Mouse (Mus musculus): ENCODE data around the gene Grifin. TPM values are rescaled to one million over a fixed set of nuclear protein-coding genes. Genes with fewer than 3 reads are reported as not detected.

Grifin gene
- polyA plus RNA-seq, 1 experiment from 2014 or later = 0.31 TPM

DNA sequence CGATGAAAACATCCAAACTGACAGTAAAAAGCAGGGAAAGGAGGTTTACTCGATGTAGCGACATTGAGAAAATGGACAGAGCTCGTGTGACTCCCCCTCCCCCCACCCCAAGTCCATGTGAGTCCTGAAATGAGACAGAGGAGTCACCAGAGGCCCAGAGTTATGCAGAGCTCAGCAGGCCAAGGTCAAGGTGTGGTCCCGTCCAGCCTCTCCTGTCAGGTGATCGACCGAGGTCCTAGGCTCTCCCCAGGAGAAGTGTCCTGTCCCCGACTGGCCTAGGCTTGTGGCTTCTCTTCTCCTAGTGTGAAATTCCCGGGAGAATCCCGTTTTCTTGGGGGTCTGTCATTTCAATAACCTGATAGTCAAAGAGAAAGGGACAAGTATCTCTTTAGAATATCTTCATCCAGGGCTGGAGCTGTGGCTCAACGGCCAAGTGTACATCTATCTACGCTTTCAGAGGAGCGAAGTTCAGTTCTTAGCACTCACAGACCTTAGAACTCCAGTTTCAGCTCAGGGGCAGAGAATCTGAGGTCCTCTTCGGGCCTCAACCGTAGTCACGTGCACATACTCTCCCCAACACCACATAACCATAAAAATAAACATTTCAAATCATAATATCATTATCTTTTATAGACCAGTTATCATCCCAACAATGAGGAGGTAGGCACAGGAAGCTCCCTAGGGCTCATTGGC, 24.4 kb upstream of the Grifin start:
- no peak overlapping the region for H3K9ac ChIP-seq
- H3K9me3 ChIP-seq (replicated peaks) = no peaks in the 10 kb centered on the region
- H3K36me3 ChIP-seq = no peaks in the 10 kb centered on the region
- ATAC-seq (ENCODE audit: insufficient number of reproducible peaks, low FRiP score) = no peak
- no peak overlapping the region for H3K27ac ChIP-seq (ENCODE audit: poor library complexity, severe bottlenecking)
- no peak overlapping the region for H3K4me3 ChIP-seq
- H3K27me3 ChIP-seq (replicated peaks) = peaks cover 3% of the 10 kb centered on the region; the same call in 1 of the 2 replicates
- H3K4me1 ChIP-seq (replicated peaks) = no peaks in the 10 kb centered on the region
- H3K4me2 ChIP-seq = no peak overlapping the region
- 81% methylated on average over 16 of the region's 16 CpGs for WGBS

DNA sequence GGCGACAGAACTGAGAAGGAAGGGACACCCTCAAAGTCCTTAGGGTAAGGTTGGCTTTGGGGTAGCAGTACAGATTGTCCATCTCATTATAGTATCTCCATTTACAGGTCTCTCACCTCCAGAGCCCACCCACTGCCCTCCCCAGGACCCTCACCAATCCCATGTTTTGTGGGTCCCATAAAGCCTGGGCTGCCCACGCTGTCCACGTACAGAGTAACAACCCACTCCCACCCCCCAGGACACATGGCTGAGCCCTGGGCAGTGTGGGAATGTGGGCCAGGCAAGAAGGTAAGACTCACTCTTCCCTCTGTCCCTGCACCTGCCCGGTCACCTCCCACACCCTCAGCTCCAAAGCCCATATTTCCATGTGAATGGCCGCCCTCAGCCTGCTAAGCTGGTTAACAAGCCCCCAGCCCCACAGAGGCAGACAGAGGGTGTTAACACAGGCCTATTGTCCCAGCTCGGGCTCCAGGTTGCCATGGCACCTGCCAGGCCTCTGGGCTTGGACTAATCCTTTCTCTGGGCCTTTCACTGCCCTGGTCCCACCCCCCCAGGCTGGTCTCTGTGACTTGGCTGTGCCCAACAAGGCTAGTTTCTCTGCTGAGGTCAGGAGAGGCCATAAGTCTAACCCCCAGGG, 19.0 kb upstream of the Grifin start:
- WGBS = 46% methylated on average over 6 of the region's 6 CpGs
- peaks cover 11% of the 10 kb centered on the region for H3K4me1 ChIP-seq (replicated peaks)

DNA sequence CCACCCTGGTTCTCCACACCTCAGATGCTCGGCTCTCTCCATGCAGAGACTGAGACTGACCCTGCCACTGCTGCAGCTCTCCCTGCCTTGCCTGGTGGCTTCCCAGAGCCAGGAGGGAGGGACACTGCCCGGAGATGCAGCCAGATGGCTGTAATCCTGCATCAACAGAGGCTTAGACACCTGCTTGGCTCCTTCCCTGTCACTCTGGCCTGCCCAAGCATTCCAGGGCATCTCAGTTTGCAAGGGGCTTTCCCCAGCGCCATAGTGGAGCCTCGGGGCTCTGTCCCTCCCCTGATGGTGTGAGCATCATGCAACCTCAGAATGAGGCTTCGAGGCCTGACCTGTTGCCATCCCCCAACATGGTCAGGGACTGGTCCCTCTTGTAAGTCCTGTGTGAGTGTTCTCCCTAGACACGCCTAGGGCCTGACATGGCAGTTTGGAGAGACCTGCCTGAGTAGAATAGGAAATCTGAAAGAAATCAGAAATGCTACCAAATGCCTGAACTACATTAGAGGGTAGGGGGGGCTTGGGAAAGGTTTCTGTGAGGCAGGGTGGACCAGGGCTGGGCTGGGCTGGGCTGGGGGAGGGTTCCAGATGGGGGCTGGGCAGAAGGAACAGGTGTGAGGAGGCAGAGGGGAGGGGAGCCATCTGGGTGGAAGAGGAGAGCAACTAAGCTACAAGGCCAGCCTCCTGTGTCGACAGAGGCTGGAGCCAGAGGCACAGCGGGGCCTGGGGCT, 18.3 kb upstream of the Grifin start:
- Histone ChIP-seq H3K27ac (ENCODE audit: poor library complexity, severe bottlenecking) (no peak overlapping the region), H3K4me1 (replicated peaks) (peaks cover 12% of the 10 kb centered on the region), H3K9me3 (replicated peaks) (no peaks in the 10 kb centered on the region), H3K36me3 (no peaks in the 10 kb centered on the region), H3K9ac (no peak overlapping the region), H3K4me2 (no peak overlapping the region), H3K27me3 (replicated peaks) (peaks cover 33% of the 10 kb centered on the region), H3K4me3 (no peak overlapping the region)
- WGBS = 38% methylated on average over 8 of the region's 8 CpGs
- ATAC-seq (ENCODE audit: insufficient number of reproducible peaks, low FRiP score) = no peak

More for the DNA sequence above, 19.0 kb upstream of the Grifin start:
- H3K27ac ChIP-seq (ENCODE audit: poor library complexity, severe bottlenecking) = no peak overlapping the region
- no peak for ATAC-seq (ENCODE audit: insufficient number of reproducible peaks, low FRiP score)
- peaks cover 33% of the 10 kb centered on the region for H3K27me3 ChIP-seq (replicated peaks)
- no peaks in the 10 kb centered on the region for H3K36me3 ChIP-seq
- no peak overlapping the region for H3K4me2 ChIP-seq
- H3K4me3 ChIP-seq = no peak overlapping the region
- no peak overlapping the region for H3K9ac ChIP-seq
- no peaks in the 10 kb centered on the region for H3K9me3 ChIP-seq (replicated peaks)

DNA sequence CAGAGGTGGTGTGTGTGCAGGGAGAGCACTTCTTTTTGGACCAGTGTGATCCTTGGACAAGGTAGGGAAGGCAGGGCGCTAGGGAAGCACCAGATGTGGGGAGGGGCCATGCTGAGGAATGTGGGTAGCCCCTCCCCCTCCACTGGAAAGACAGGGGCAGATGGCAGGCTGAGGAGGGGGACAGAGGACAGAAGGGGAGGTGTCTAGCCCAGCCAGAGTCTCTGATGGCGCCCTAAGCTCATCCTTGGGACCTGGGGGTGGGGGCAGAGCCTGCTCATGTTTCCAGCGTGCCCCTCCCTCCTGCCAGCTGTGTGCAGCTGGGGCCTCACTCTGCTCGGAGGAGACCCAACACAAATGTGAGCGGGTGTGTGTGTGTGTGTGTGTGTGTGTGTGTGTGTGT, 16.7 kb upstream of the Grifin start:
- no peak for ATAC-seq (ENCODE audit: insufficient number of reproducible peaks, low FRiP score)
- no peak overlapping the region for H3K4me3 ChIP-seq
- peaks cover 12% of the 10 kb centered on the region for H3K4me1 ChIP-seq (replicated peaks)
- 14% methylated on average over 5 of the region's 5 CpGs for WGBS
- no peaks in the 10 kb centered on the region for H3K36me3 ChIP-seq
- H3K4me2 ChIP-seq = no peak overlapping the region
- no peaks in the 10 kb centered on the region for H3K9me3 ChIP-seq (replicated peaks)
- no peak overlapping the region for H3K9ac ChIP-seq
- H3K27ac ChIP-seq (ENCODE audit: poor library complexity, severe bottlenecking) = no peak overlapping the region
- H3K27me3 ChIP-seq (replicated peaks) = peaks cover 33% of the 10 kb centered on the region

DNA sequence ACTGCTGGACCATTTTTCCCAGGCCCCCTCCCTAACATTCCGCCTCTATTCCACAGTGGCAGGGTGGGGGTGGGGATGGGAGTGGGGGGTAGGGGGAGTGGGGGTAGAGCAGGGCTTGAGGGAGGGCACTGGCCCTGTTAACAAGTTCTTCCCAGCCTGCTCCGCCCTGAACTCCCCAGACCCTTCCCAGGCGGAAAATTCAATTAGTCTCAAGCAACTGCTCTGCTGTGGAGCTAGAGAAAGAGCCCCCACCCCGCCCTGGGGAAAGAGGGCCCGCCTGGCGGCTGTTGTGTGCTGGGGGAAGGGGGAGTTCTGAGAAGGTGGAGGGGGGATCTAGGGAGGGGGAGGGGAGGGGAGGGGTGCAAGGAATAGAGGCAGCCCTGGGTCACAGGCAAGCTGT, 14.9 kb upstream of the Grifin start:
- no peak for ATAC-seq (ENCODE audit: insufficient number of reproducible peaks, low FRiP score)
- no peak overlapping the region for H3K9ac ChIP-seq
- no peak overlapping the region for H3K27ac ChIP-seq (ENCODE audit: poor library complexity, severe bottlenecking)
- H3K9me3 ChIP-seq (replicated peaks) = no peaks in the 10 kb centered on the region
- H3K4me2 ChIP-seq = no peak overlapping the region
- 22% methylated on average over 6 of the region's 6 CpGs for WGBS
- H3K4me3 ChIP-seq = no peak overlapping the region
- H3K4me1 ChIP-seq (replicated peaks) = peaks cover 19% of the 10 kb centered on the region
- H3K27me3 ChIP-seq (replicated peaks) = peaks cover 33% of the 10 kb centered on the region
- no peaks in the 10 kb centered on the region for H3K36me3 ChIP-seq

DNA sequence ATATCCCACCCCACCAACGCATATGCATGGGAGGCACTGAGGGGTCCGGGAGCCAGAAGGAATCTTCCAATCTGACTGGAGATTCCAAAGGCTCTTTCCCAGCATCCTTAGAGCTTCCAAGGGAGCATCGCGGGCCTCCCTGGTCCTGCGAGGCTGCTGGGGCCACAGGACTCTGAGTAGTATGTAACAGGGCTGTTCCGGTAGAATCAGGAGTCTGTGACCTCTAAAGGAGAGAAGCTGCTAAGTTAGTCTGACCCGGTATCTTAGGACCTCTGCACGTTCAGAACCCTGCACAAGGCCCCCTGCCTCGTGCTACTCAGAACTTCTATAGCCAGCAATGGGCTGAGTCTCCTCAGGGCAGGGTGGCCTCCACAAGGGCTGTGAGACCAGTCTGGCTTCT, 14.3 kb upstream of the Grifin start:
- H3K9me3 ChIP-seq (replicated peaks) = no peaks in the 10 kb centered on the region
- no peak overlapping the region for H3K27ac ChIP-seq (ENCODE audit: poor library complexity, severe bottlenecking)
- ATAC-seq (ENCODE audit: insufficient number of reproducible peaks, low FRiP score) = no peak
- no peak overlapping the region for H3K4me3 ChIP-seq
- peaks cover 19% of the 10 kb centered on the region for H3K4me1 ChIP-seq (replicated peaks)
- peaks cover 33% of the 10 kb centered on the region for H3K27me3 ChIP-seq (replicated peaks)
- 47% methylated on average over 9 of the region's 9 CpGs for WGBS
- H3K4me2 ChIP-seq = no peak overlapping the region
- no peak overlapping the region for H3K9ac ChIP-seq
- no peaks in the 10 kb centered on the region for H3K36me3 ChIP-seq

DNA sequence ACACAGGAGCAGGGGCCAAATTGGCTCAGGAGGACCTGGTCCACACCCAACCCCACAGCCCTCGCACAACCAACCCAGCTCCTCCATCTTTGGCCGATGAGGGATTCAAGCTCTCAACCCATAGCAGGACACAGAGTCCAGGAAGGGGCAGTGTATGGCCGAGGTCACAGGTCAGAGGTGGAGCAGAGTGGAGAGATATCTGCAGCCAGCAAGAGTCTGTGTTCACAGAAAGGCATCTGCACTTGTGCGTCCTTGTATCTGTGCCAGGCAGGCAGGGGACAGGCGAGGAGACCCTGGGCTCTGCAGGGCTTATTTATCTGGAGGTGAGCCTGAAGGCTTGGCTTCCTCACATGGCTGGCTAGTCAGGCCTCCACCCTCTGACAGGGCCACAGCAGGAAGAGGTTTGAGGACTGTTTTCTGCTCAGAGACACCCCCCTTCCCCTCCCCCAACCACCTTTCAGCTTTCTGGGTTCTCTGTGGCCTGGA, 10.6 kb upstream of the Grifin start:
- 0 out of 2 replicates have a peak, but pooled peaks have one; percentile 27 for ATAC-seq (ENCODE audit: insufficient number of reproducible peaks, low FRiP score)
- 45% methylated on average over 5 of the region's 5 CpGs for WGBS
- H3K4me1 ChIP-seq (replicated peaks) = peaks cover 16% of the 10 kb centered on the region; the same call in 1 of the 2 replicates
- H3K4me3 ChIP-seq = no peak overlapping the region
- no peak overlapping the region for H3K9ac ChIP-seq
- H3K27ac ChIP-seq (ENCODE audit: poor library complexity, severe bottlenecking) = no peak overlapping the region
- H3K4me2 ChIP-seq = no peak overlapping the region
- H3K36me3 ChIP-seq = no peaks in the 10 kb centered on the region
- peaks cover 11% of the 10 kb centered on the region for H3K27me3 ChIP-seq (replicated peaks)
- no peaks in the 10 kb centered on the region for H3K9me3 ChIP-seq (replicated peaks)

DNA sequence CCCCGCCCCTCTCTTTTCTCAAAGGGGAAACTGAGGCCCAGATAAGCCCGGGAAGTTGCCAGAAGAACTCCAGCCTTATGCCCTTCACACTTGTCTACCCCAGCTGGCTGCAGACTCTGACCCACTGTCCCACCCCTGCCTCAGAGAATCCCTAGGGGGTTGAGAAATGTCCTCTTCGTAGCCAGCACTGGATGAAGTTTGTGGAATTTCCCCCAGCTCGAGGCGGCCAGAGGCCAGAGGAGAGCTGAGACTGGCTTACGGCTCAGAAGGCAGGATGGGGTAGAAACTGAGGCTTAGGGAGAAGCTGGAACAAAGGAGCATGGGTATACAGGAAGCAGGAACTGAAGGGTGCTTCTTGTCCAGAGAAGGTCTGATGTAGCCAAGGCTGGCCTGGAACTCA, 7.7 kb upstream of the Grifin start:
- H3K27ac ChIP-seq (ENCODE audit: poor library complexity, severe bottlenecking) = no peak overlapping the region
- ATAC-seq (ENCODE audit: insufficient number of reproducible peaks, low FRiP score) = no peak
- no peaks in the 10 kb centered on the region for H3K9me3 ChIP-seq (replicated peaks)
- no peaks in the 10 kb centered on the region for H3K27me3 ChIP-seq (replicated peaks)
- H3K9ac ChIP-seq = no peak overlapping the region
- no peaks in the 10 kb centered on the region for H3K36me3 ChIP-seq
- no peak overlapping the region for H3K4me3 ChIP-seq
- no peak overlapping the region for H3K4me2 ChIP-seq
- peaks cover 12% of the 10 kb centered on the region; the same call in 1 of the 2 replicates for H3K4me1 ChIP-seq (replicated peaks)
- WGBS = 58% methylated on average over 6 of the region's 6 CpGs

DNA sequence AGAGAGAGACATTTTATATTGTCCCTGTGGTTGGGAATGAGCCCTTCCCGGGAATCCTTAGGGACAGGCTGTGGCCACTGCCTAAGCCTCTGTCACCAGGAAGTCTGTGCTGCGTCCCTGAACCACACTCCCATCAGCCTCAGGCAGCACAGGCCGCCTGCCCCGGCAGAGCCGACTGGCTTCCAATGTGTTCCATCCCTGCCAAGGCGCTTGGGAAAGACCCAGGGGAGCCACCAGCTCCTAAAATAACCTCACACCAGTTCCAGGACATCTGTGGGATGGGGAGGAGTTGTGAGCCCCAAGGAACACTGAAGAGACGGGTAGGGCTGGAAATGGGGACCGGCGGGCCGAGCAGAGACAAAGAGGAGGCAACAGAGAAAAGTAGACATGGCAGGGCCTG, 6.8 kb upstream of the Grifin start:
- H3K4me3 ChIP-seq = no peak overlapping the region
- H3K4me1 ChIP-seq (replicated peaks) = peaks cover 12% of the 10 kb centered on the region; the same call in 1 of the 2 replicates
- no peak overlapping the region for H3K4me2 ChIP-seq
- no peaks in the 10 kb centered on the region for H3K36me3 ChIP-seq
- 0 out of 2 replicates have a peak overlapping the region, but pooled peaks have one; percentile 11 for H3K9ac ChIP-seq
- WGBS = 52% methylated on average over 10 of the region's 10 CpGs
- H3K27me3 ChIP-seq (replicated peaks) = no peaks in the 10 kb centered on the region
- ATAC-seq (ENCODE audit: insufficient number of reproducible peaks, low FRiP score) = no peak
- H3K27ac ChIP-seq (ENCODE audit: poor library complexity, severe bottlenecking) = no peak overlapping the region
- H3K9me3 ChIP-seq (replicated peaks) = no peaks in the 10 kb centered on the region

DNA sequence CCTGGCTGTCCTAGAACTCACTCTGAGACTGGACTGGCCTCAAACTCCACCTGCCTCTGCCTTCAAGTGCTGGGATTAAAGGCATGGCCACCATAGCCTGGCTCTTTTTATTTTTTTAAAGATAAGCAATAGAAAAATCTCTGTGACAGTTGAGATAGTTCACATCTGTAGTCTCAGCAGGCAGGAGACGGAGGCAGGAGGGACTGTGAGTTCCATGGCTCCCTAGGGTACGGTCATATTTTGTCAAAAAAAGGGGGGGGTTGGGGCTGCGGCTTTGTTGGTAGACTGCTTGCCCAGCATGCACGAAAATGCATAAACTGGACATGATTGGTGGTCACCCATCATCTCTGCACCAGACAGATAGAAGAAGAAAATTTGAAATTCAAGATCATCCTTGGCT, 6.3 kb upstream of the Grifin start:
- no peak for ATAC-seq (ENCODE audit: insufficient number of reproducible peaks, low FRiP score)

DNA sequence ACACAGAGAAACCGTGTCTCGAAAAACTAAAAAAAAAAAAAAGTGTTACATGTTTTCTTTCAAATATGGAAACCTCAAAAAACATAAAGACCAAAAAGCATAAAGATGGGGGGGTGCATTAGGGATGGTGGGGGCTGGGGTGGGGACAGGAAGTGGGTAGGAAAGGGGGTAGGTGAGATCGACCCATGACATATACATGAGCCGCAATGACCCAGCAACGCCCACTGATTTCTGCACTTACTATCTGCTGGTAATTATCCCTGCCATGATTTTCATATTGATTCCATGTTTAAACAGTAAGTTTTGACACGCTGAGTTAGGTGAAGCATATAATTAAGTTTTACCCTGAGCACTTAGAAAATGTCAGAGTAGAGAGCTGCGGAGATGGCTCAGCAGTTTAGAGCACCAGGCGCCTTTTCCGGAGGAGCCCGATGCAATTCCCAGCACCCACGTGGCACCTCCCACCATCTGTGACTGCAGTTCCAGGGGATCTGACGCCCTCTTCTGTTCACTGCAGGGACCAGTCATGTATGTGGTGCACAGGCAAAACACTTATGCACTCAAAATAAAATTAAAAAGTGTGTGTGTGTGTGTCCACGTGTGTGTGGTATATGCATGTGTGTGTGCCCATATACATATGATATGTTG, 5.5 kb upstream of the Grifin start:
- ATAC-seq (ENCODE audit: insufficient number of reproducible peaks, low FRiP score) = no peak
- Histone ChIP-seq H3K27me3 (replicated peaks) (no peaks in the 10 kb centered on the region), H3K4me2 (no peak overlapping the region), H3K36me3 (no peaks in the 10 kb centered on the region), H3K9ac (no peak overlapping the region), H3K9me3 (replicated peaks) (no peaks in the 10 kb centered on the region), H3K4me3 (no peak overlapping the region), H3K4me1 (replicated peaks) (peaks cover 16% of the 10 kb centered on the region), H3K27ac (ENCODE audit: poor library complexity, severe bottlenecking) (no peak overlapping the region)
- 84% methylated on average over 13 of the region's 13 CpGs for WGBS

More for the DNA sequence above, 6.3 kb upstream of the Grifin start:
- Histone ChIP-seq H3K9ac (no peak overlapping the region), H3K36me3 (no peaks in the 10 kb centered on the region), H3K4me2 (no peak overlapping the region), H3K4me3 (no peak overlapping the region), H3K27ac (ENCODE audit: poor library complexity, severe bottlenecking) (no peak overlapping the region), H3K4me1 (replicated peaks) (peaks cover 13% of the 10 kb centered on the region; the same call in 1 of the 2 replicates), H3K9me3 (replicated peaks) (no peaks in the 10 kb centered on the region), H3K27me3 (replicated peaks) (no peaks in the 10 kb centered on the region)
- WGBS = 74% methylated on average over 4 of the region's 4 CpGs
